Comparison of ENCODE assay signal across 9 mouse cellular contexts in genomic region chr11:75550200-75550946, GRCm38 (mm10). TPM values are rescaled to one million over a fixed set of nuclear protein-coding genes. Genes with fewer than 3 reads are reported as not detected.
DNase-seq lines count a peak whose midpoint lies in the region; ATAC-seq lines count a peak whose summit lies in the region.
"Had no signal": no experiment of that assay in that cellular context is flagged by ENCODE, and none has a peak within 500 bp of the region (broad histone marks: within the 10 kb centered on the region; RNA-seq: fewer than 3 reads in every experiment).

No protein-coding gene starts in this region.

- H3K27me3 ChIP-seq in hindbrain, embryonic 10.5 days (ENCODE audit: insufficient read depth, poor library complexity, severe bottlenecking): no peaks in the 10 kb centered on the region
- no peaks in the 10 kb centered on the region for H3K27me3 ChIP-seq in hindbrain, embryonic 11.5 days (ENCODE audit: control insufficient read depth, insufficient read depth, low read length)
- no peaks in the 10 kb centered on the region for H3K27me3 ChIP-seq in forebrain, embryonic 14.5 days (replicated peaks; ENCODE audit: control insufficient read depth, insufficient read depth, low read length)
- no peaks in the 10 kb centered on the region for H3K27me3 ChIP-seq in intestine, embryonic 15.5 days (replicated peaks)
- H3K27me3 ChIP-seq in neural tube, embryonic 13.5 days: no peaks in the 10 kb centered on the region
- H3K27me3 ChIP-seq: embryonic facial prominence, embryonic 12.5 days had no signal

- H3K9me3 ChIP-seq in hindbrain, embryonic 10.5 days: no peaks in the 10 kb centered on the region
- no peaks in the 10 kb centered on the region for H3K9me3 ChIP-seq in hindbrain, embryonic 11.5 days (ENCODE audit: control insufficient read depth, low read length)
- no peaks in the 10 kb centered on the region for H3K9me3 ChIP-seq in forebrain, embryonic 14.5 days (replicated peaks; ENCODE audit: control insufficient read depth, low read length)
- H3K9me3 ChIP-seq in intestine, embryonic 15.5 days: no peaks in the 10 kb centered on the region
- no peaks in the 10 kb centered on the region for H3K9me3 ChIP-seq in neural tube, embryonic 13.5 days
- H3K9me3 ChIP-seq: embryonic facial prominence, embryonic 12.5 days had no signal

- 0 out of 2 replicates have a peak, but pooled peaks cover under 1% of the 10 kb centered on the region for H3K36me3 ChIP-seq in hindbrain, embryonic 10.5 days
- H3K36me3 ChIP-seq in hindbrain, embryonic 11.5 days (ENCODE audit: control insufficient read depth, insufficient read depth, low read length): no peaks in the 10 kb centered on the region
- H3K36me3 ChIP-seq in forebrain, embryonic 14.5 days (ENCODE audit: control insufficient read depth, insufficient read depth, low read length): peaks cover 17% of the 10 kb centered on the region
- no peaks in the 10 kb centered on the region for H3K36me3 ChIP-seq in intestine, embryonic 15.5 days
- peaks cover 45% of the 10 kb centered on the region for H3K36me3 ChIP-seq in neural tube, embryonic 13.5 days
- H3K36me3 ChIP-seq: embryonic facial prominence, embryonic 12.5 days had no signal

- no peak for DNase-seq in hindbrain, embryonic 10.5 days (ENCODE audit: low spot score)
- DNase-seq in hindbrain, embryonic 11.5 days (ENCODE audit: low spot score): no peak
- peak; percentile 25 for DNase-seq in forebrain, embryonic 14.5 days (ENCODE audit: low spot score)
- no peak for DNase-seq in spleen, postnatal 4 days (ENCODE audit: low spot score in 2 of 2)
- no peak for DNase-seq in left cerebral cortex, postnatal 25 days (ENCODE audit: low spot score in 2 of 2)
- DNase-seq in kidney, adult 18-20 months: no peak

- H3K4me3 ChIP-seq in hindbrain, embryonic 10.5 days: no peak overlapping the region
- no peak overlapping the region for H3K4me3 ChIP-seq in hindbrain, embryonic 11.5 days (ENCODE audit: low read depth, low read length)
- no peak overlapping the region for H3K4me3 ChIP-seq in forebrain, embryonic 14.5 days (ENCODE audit: low read depth, low read length)
- H3K4me3 ChIP-seq in intestine, embryonic 15.5 days (replicated peaks): no peak overlapping the region
- no peak overlapping the region for H3K4me3 ChIP-seq in neural tube, embryonic 13.5 days
- H3K4me3 ChIP-seq: embryonic facial prominence, embryonic 12.5 days had no signal

- no peak for ATAC-seq in hindbrain, embryonic 11.5 days (ENCODE audit: low FRiP score)
- peak; percentile 23; the same call in 1 of the 2 replicates for ATAC-seq in forebrain, embryonic 14.5 days
- ATAC-seq in intestine, embryonic 15.5 days: peak; percentile 16; the same call in 1 of the 2 replicates
- peak; percentile 61 for ATAC-seq in neural tube, embryonic 13.5 days (ENCODE audit: low read depth)

- H3K4me2 ChIP-seq in hindbrain, embryonic 11.5 days (replicated peaks; ENCODE audit: low read depth, low read length): no peak overlapping the region
- no peak overlapping the region for H3K4me2 ChIP-seq in forebrain, embryonic 14.5 days (ENCODE audit: low read length)
- no peak overlapping the region for H3K4me2 ChIP-seq in intestine, embryonic 15.5 days (replicated peaks)
- no peak overlapping the region for H3K4me2 ChIP-seq in neural tube, embryonic 13.5 days
- H3K4me2 ChIP-seq: embryonic facial prominence, embryonic 12.5 days had no signal

- intact Hi-C loops in left cerebral cortex, postnatal 25 days (cut with DNase I): no loop called here

- peak overlapping the region; percentile 30 for H3K27ac ChIP-seq in hindbrain, embryonic 10.5 days
- no peak overlapping the region for H3K27ac ChIP-seq in hindbrain, embryonic 11.5 days (ENCODE audit: low read depth, low read length)
- no peak overlapping the region for H3K27ac ChIP-seq in forebrain, embryonic 14.5 days (ENCODE audit: low read depth, low read length)
- H3K27ac ChIP-seq in intestine, embryonic 15.5 days: peak overlapping the region; percentile 24; the same call in 1 of the 2 replicates
- H3K27ac ChIP-seq in neural tube, embryonic 13.5 days (replicated peaks): peak overlapping the region; percentile 75

- H3K4me1 ChIP-seq in hindbrain, embryonic 10.5 days (replicated peaks): peaks cover 45% of the 10 kb centered on the region
- H3K4me1 ChIP-seq in hindbrain, embryonic 11.5 days (replicated peaks; ENCODE audit: control insufficient read depth, insufficient read depth, low read length): peaks cover 13% of the 10 kb centered on the region
- H3K4me1 ChIP-seq in forebrain, embryonic 14.5 days (ENCODE audit: control insufficient read depth, insufficient read depth, low read length): peaks cover 11% of the 10 kb centered on the region
- peaks cover 19% of the 10 kb centered on the region for H3K4me1 ChIP-seq in intestine, embryonic 15.5 days (replicated peaks)
- peaks cover 39% of the 10 kb centered on the region for H3K4me1 ChIP-seq in neural tube, embryonic 13.5 days (replicated peaks)

- H3K9ac ChIP-seq in hindbrain, embryonic 11.5 days (ENCODE audit: low read depth, low read length): no peak overlapping the region
- no peak overlapping the region for H3K9ac ChIP-seq in forebrain, embryonic 14.5 days (ENCODE audit: low read length)
- no peak overlapping the region for H3K9ac ChIP-seq in intestine, embryonic 15.5 days
- H3K9ac ChIP-seq in neural tube, embryonic 13.5 days: peak overlapping the region; percentile 51

- 61% methylated on average over 12 of the region's 12 CpGs for WGBS in hindbrain, embryonic 10.5 days
- WGBS in hindbrain, embryonic 11.5 days: 54% methylated on average over 12 of the region's 12 CpGs
- WGBS in forebrain, embryonic 14.5 days: 52% methylated on average over 12 of the region's 12 CpGs
- 69% methylated on average over 12 of the region's 12 CpGs for WGBS in intestine, embryonic 15.5 days
- 39% methylated on average over 12 of the region's 12 CpGs for WGBS in neural tube, embryonic 13.5 days

RNA-seq across cellular contexts. Expression of gene Slc43a2, which starts 18.9 kb away (rescaled TPM):
- polyA plus RNA-seq in hindbrain, embryonic 10.5 days (2016; fragmentation: Nextera tagmentation; extraction: Ambion mirVana): 5.2 and 7.1 TPM in 2 replicates
- 5.5 and 5.9 TPM in 2 replicates for polyA plus RNA-seq in hindbrain, embryonic 11.5 days (2014; fragmentation: Nextera tagmentation; extraction: Ambion mirVana)
- 6.5 and 9.1 TPM in 2 replicates for polyA plus RNA-seq in forebrain, embryonic 14.5 days (2014; fragmentation: Nextera tagmentation; extraction: Ambion mirVana)
- 11.7 and 12.9 TPM in 2 replicates for polyA plus RNA-seq in intestine, embryonic 15.5 days (2015; fragmentation: Nextera tagmentation; extraction: Ambion mirVana)
- polyA plus RNA-seq in neural tube, embryonic 13.5 days (2015; fragmentation: Nextera tagmentation; extraction: Ambion mirVana): 17.5 and 20.4 TPM in 2 replicates
- total RNA-seq in left cerebral cortex, postnatal 25 days (2021): 10 to 100 TPM; 50.3 to 59.4 TPM

RNA-seq across cellular contexts. Expression of gene Scarf1, which starts 37.0 kb away (rescaled TPM):
- polyA plus RNA-seq in hindbrain, embryonic 10.5 days (2016; fragmentation: Nextera tagmentation; extraction: Ambion mirVana): 4.9 and 6.4 TPM in 2 replicates
- 3.4 and 4.0 TPM in 2 replicates for polyA plus RNA-seq in hindbrain, embryonic 11.5 days (2014; fragmentation: Nextera tagmentation; extraction: Ambion mirVana)
- polyA plus RNA-seq in forebrain, embryonic 14.5 days (2014; fragmentation: Nextera tagmentation; extraction: Ambion mirVana): 2.7 and 3.4 TPM in 2 replicates
- polyA plus RNA-seq in intestine, embryonic 15.5 days (2015; fragmentation: Nextera tagmentation; extraction: Ambion mirVana): 5.7 TPM in 2 replicates
- polyA plus RNA-seq in neural tube, embryonic 13.5 days (2015; fragmentation: Nextera tagmentation; extraction: Ambion mirVana): 4.7 TPM in 2 replicates
- total RNA-seq in left cerebral cortex, postnatal 25 days (2021): 1 to 10 TPM; 1.7 to 2.1 TPM

RNA-seq across cellular contexts. Expression of gene Pitpna, which starts 37.5 kb away (rescaled TPM):
- polyA plus RNA-seq in hindbrain, embryonic 10.5 days (2016; fragmentation: Nextera tagmentation; extraction: Ambion mirVana): 68.8 and 80.6 TPM in 2 replicates
- polyA plus RNA-seq in hindbrain, embryonic 11.5 days (2014; fragmentation: Nextera tagmentation; extraction: Ambion mirVana): 96.2 and 99.5 TPM in 2 replicates
- polyA plus RNA-seq in forebrain, embryonic 14.5 days (2014; fragmentation: Nextera tagmentation; extraction: Ambion mirVana): 94.2 and 101 TPM in 2 replicates
- polyA plus RNA-seq in intestine, embryonic 15.5 days (2015; fragmentation: Nextera tagmentation; extraction: Ambion mirVana): 92.3 and 102 TPM in 2 replicates
- 122 and 128 TPM in 2 replicates for polyA plus RNA-seq in neural tube, embryonic 13.5 days (2015; fragmentation: Nextera tagmentation; extraction: Ambion mirVana)
- 100 to 1,000 TPM; 330 to 346 TPM for total RNA-seq in left cerebral cortex, postnatal 25 days (2021)

RNA-seq across cellular contexts. Expression of gene Rilp, which starts 40.5 kb away (rescaled TPM):
- 0.35 and 0.65 TPM in 2 replicates for polyA plus RNA-seq in hindbrain, embryonic 10.5 days (2016; fragmentation: Nextera tagmentation; extraction: Ambion mirVana)
- 0.63 and 0.66 TPM in 2 replicates for polyA plus RNA-seq in hindbrain, embryonic 11.5 days (2014; fragmentation: Nextera tagmentation; extraction: Ambion mirVana)
- 0.77 and 0.86 TPM in 2 replicates for polyA plus RNA-seq in forebrain, embryonic 14.5 days (2014; fragmentation: Nextera tagmentation; extraction: Ambion mirVana)
- polyA plus RNA-seq in intestine, embryonic 15.5 days (2015; fragmentation: Nextera tagmentation; extraction: Ambion mirVana): 1.6 and 2.3 TPM in 2 replicates
- polyA plus RNA-seq in neural tube, embryonic 13.5 days (2015; fragmentation: Nextera tagmentation; extraction: Ambion mirVana): 0.54 and 1.7 TPM in 2 replicates
- 1 to 10 TPM; 2.0 to 2.7 TPM for total RNA-seq in left cerebral cortex, postnatal 25 days (2021)

Comparison
In these comparisons a context has a peak if more than half of its experiments do, and no peak if none do; other contexts are left out.
1. H3K27ac ChIP-seq: peak in hindbrain, embryonic 10.5 days (single experiment), intestine, embryonic 15.5 days (single experiment) and neural tube, embryonic 13.5 days (single experiment); none in hindbrain, embryonic 11.5 days (single experiment) and forebrain, embryonic 14.5 days (single experiment).